Comparison of ENCODE assay signal across 9 mouse cellular contexts in genomic region chr11:70234037-70234436, GRCm38 (mm10). TPM values are rescaled to one million over a fixed set of nuclear protein-coding genes. Genes with fewer than 3 reads are reported as not detected.
A peak's percentile ranks its signal among the peaks of the same experiment; 100 is the strongest.
DNase-seq lines count a peak whose midpoint lies in the region; ATAC-seq lines count a peak whose summit lies in the region.
"Had no signal": no experiment of that assay in that cellular context is flagged by ENCODE, and none has a peak within 500 bp of the region (broad histone marks: within the 10 kb centered on the region; RNA-seq: fewer than 3 reads in every experiment).

No protein-coding gene starts in this region.

- ATAC-seq in neural tube, embryonic 11.5 days (ENCODE audit: insufficient read depth, low FRiP score, low TSS enrichment), result no peak
- no peak for ATAC-seq in stomach, embryonic 15.5 days (ENCODE audit: insufficient read depth, low FRiP score, low read depth)

- no peak overlapping the region for H3K4me3 ChIP-seq in neural tube, embryonic 11.5 days (ENCODE audit: low read depth, low read length)
- H3K4me3 ChIP-seq in stomach, embryonic 15.5 days (replicated peaks), result no peak overlapping the region
- H3K4me3 ChIP-seq: midbrain, embryonic 12.5 days had no signal

- no peak overlapping the region for H3K4me2 ChIP-seq in neural tube, embryonic 11.5 days (ENCODE audit: low read depth)
- no peak overlapping the region for H3K4me2 ChIP-seq in stomach, embryonic 15.5 days
- H3K4me2 ChIP-seq: midbrain, embryonic 12.5 days had no signal

- H3K36me3 ChIP-seq in neural tube, embryonic 11.5 days (ENCODE audit: control insufficient read depth, insufficient read depth, low read length), result 0 out of 2 replicates have a peak, but pooled peaks cover 4% of the 10 kb centered on the region
- H3K36me3 ChIP-seq in stomach, embryonic 15.5 days, result 0 out of 2 replicates have a peak, but pooled peaks cover 6% of the 10 kb centered on the region

- H3K4me1 ChIP-seq in neural tube, embryonic 11.5 days (ENCODE audit: control insufficient read depth, insufficient read depth, low read length), result peaks cover 15% of the 10 kb centered on the region
- H3K4me1 ChIP-seq in stomach, embryonic 15.5 days, result peaks cover 37% of the 10 kb centered on the region

- peaks cover 14% of the 10 kb centered on the region for H3K27me3 ChIP-seq in neural tube, embryonic 11.5 days (ENCODE audit: control insufficient read depth, insufficient read depth, low read length)
- H3K27me3 ChIP-seq in stomach, embryonic 15.5 days (replicated peaks), result peaks cover 4% of the 10 kb centered on the region; the same call in 1 of the 2 replicates

- H3K9me3 ChIP-seq in neural tube, embryonic 11.5 days (ENCODE audit: control insufficient read depth, low read length), result no peaks in the 10 kb centered on the region
- no peaks in the 10 kb centered on the region for H3K9me3 ChIP-seq in stomach, embryonic 15.5 days
- H3K9me3 ChIP-seq: midbrain, embryonic 12.5 days had no signal

- WGBS in neural tube, embryonic 11.5 days, result 65% methylated on average over 5 of the region's 5 CpGs
- WGBS in stomach, embryonic 15.5 days, result 59% methylated on average over 5 of the region's 5 CpGs

- H3K27ac ChIP-seq in neural tube, embryonic 11.5 days (ENCODE audit: low read depth, low read length), result no peak overlapping the region
- H3K27ac ChIP-seq in stomach, embryonic 15.5 days, result 0 out of 2 replicates have a peak overlapping the region, but pooled peaks have one; percentile 4
- H3K27ac ChIP-seq: midbrain, embryonic 12.5 days had no signal

- H3K9ac ChIP-seq in neural tube, embryonic 11.5 days (ENCODE audit: low read length), result no peak overlapping the region
- H3K9ac ChIP-seq in stomach, embryonic 15.5 days, result no peak overlapping the region

- DNase-seq in gastrocnemius, adult 18-20 months (ENCODE audit: low spot score), result peak; percentile 65
- no peak for DNase-seq in gastrocnemius, postnatal 10 days
- peak; percentile 8 for DNase-seq in neural tube, embryonic 11.5 days (ENCODE audit: low spot score)
- DNase-seq in neural tube, embryonic 10.5 days (ENCODE audit: extremely low spot score, low spot score), result no peak
- DNase-seq in kidney, adult 9 months, result peak; percentile 21
- DNase-seq in retina, embryonic 14.5 days (ENCODE audit: low spot score), result no peak
- no peak for DNase-seq in left cerebral cortex, adult 9 months (ENCODE audit: low spot score in 2 of 2)

RNA-seq across cellular contexts. Expression of gene 0610010K14Rik, which starts 3.7 kb away (rescaled TPM):
- total RNA-seq in gastrocnemius, adult 18-20 months (2021), result 10 to 100 TPM; 30.3 to 30.7 TPM
- 10 to 100 TPM; 46.0 to 51.4 TPM for total RNA-seq in gastrocnemius, postnatal 10 days (2021)
- polyA plus RNA-seq in neural tube, embryonic 11.5 days (2014; fragmentation: Nextera tagmentation; extraction: Ambion mirVana), result 183 and 204 TPM in 2 replicates
- polyA plus RNA-seq in stomach, embryonic 15.5 days (2015; fragmentation: Nextera tagmentation; extraction: Ambion mirVana), result 141 and 144 TPM in 2 replicates

RNA-seq across cellular contexts. Expression of gene Bcl6b, which starts 4.4 kb away (rescaled TPM):
- 1 to 10 TPM in 1 of 2 experiments, under 1 TPM in 1; 0.82 to 5.1 TPM for total RNA-seq in gastrocnemius, adult 18-20 months (2021)
- total RNA-seq in gastrocnemius, postnatal 10 days (2021), result 10 to 100 TPM; 12.6 to 21.5 TPM
- polyA plus RNA-seq in neural tube, embryonic 11.5 days (2014; fragmentation: Nextera tagmentation; extraction: Ambion mirVana), result 6.2 and 7.4 TPM in 2 replicates
- polyA plus RNA-seq in stomach, embryonic 15.5 days (2015; fragmentation: Nextera tagmentation; extraction: Ambion mirVana), result 10.9 and 13.6 TPM in 2 replicates

RNA-seq across cellular contexts. Expression of gene Gm21988, which starts 5.6 kb away (rescaled TPM):
- total RNA-seq in gastrocnemius, adult 18-20 months (2021), result 1 to 10 TPM; 3.2 to 3.3 TPM
- total RNA-seq in gastrocnemius, postnatal 10 days (2021), result 1 to 10 TPM; 2.8 to 3.8 TPM
- 10.8 and 11.5 TPM in 2 replicates for polyA plus RNA-seq in neural tube, embryonic 11.5 days (2014; fragmentation: Nextera tagmentation; extraction: Ambion mirVana)
- 8.7 and 11.0 TPM in 2 replicates for polyA plus RNA-seq in stomach, embryonic 15.5 days (2015; fragmentation: Nextera tagmentation; extraction: Ambion mirVana)

RNA-seq across cellular contexts. Expression of gene Rnasek, which starts 5.6 kb away (rescaled TPM):
- total RNA-seq in gastrocnemius, adult 18-20 months (2021), result 100 to 1,000 TPM; 120 to 133 TPM
- total RNA-seq in gastrocnemius, postnatal 10 days (2021), result 10 to 100 TPM; 91.1 to 93.0 TPM
- polyA plus RNA-seq in neural tube, embryonic 11.5 days (2014; fragmentation: Nextera tagmentation; extraction: Ambion mirVana), result 151 and 160 TPM in 2 replicates
- polyA plus RNA-seq in stomach, embryonic 15.5 days (2015; fragmentation: Nextera tagmentation; extraction: Ambion mirVana), result 196 and 222 TPM in 2 replicates

RNA-seq across cellular contexts. Expression of gene Slc16a13, which starts 13.2 kb away (rescaled TPM):
- under 1 TPM; 0.14 to 0.50 TPM for total RNA-seq in gastrocnemius, adult 18-20 months (2021)
- total RNA-seq in gastrocnemius, postnatal 10 days (2021), result 1 to 10 TPM; 1.1 to 3.7 TPM
- 14.3 and 16.9 TPM in 2 replicates for polyA plus RNA-seq in neural tube, embryonic 11.5 days (2014; fragmentation: Nextera tagmentation; extraction: Ambion mirVana)
- 6.9 and 9.8 TPM in 2 replicates for polyA plus RNA-seq in stomach, embryonic 15.5 days (2015; fragmentation: Nextera tagmentation; extraction: Ambion mirVana)

Comparison
In these comparisons a context has a peak if more than half of its experiments do, and no peak if none do; other contexts are left out.
1. DNase-seq: peak in gastrocnemius, adult 18-20 months (single experiment), neural tube, embryonic 11.5 days (single experiment) and kidney, adult 9 months (single experiment); none in gastrocnemius, postnatal 10 days (single experiment), neural tube, embryonic 10.5 days (single experiment), retina, embryonic 14.5 days (single experiment) and left cerebral cortex, adult 9 months (0 of 2).